Mouse (Mus musculus) neural tube, embryonic 13.5 days (tissue): Measurements from ENCODE around the gene Cdh23. TPM values are rescaled to one million over a fixed set of nuclear protein-coding genes. Genes with fewer than 3 reads are reported as not detected.
"Not testable (repeated sequence)": the region's sequence is repeated elsewhere in the genome, so short reads cannot be mapped to it uniquely, and the experiment has no call there.

ENCODE experiments used
- ATAC-seq: fragments of 200-750 bp; cut with Nextera tagmentation; 2 replicates; pipeline ENCODE4 v1.8.0; 2017; ENCODE audit warnings: low read depth, mild to moderate bottlenecking, moderate TSS enrichment, moderate library complexity
- H3K27ac ChIP-seq: fragments of 300-500 bp; sonication (generic); replicated peaks from 2 replicates; pipeline ENCODE4 v1.5.1; 2015; ENCODE audit warnings: moderate library complexity, mild to moderate bottlenecking, inconsistent platforms
- H3K27me3 ChIP-seq: fragments of 300-500 bp; sonication (generic); 2 replicates; pipeline ENCODE4 v1.6.1; 2015; ENCODE audit warnings: mild to moderate bottlenecking, inconsistent platforms
- H3K36me3 ChIP-seq: fragments of 300-500 bp; sonication (generic); 2 replicates; pipeline ENCODE4 v1.6.1; 2015; ENCODE audit warnings: mild to moderate bottlenecking, inconsistent platforms
- H3K4me1 ChIP-seq: fragments of 300-500 bp; sonication (generic); replicated peaks from 2 replicates; pipeline ENCODE4 v1.6.1; 2015; ENCODE audit warnings: inconsistent platforms
- H3K4me2 ChIP-seq: fragments of 300-500 bp; sonication (generic); 2 replicates; pipeline ENCODE4 v1.6.1; 2015; ENCODE audit warnings: inconsistent platforms, mild to moderate bottlenecking, moderate library complexity
- H3K4me3 ChIP-seq: fragments of 300-500 bp; sonication (generic); 2 replicates; pipeline ENCODE4 v1.5.1; 2015; ENCODE audit warnings: mild to moderate bottlenecking, inconsistent platforms
- H3K9ac ChIP-seq: fragments of 300-500 bp; sonication (generic); 2 replicates; pipeline ENCODE4 v1.6.1; 2015; ENCODE audit warnings: moderate library complexity, mild to moderate bottlenecking, inconsistent platforms
- H3K9me3 ChIP-seq: fragments of 300-500 bp; sonication (generic); 2 replicates; pipeline ENCODE4 v1.6.1; 2016; ENCODE audit warnings: inconsistent platforms
- WGBS: fragments of 180-500 bp; shearing (Covaris S2); methylation state at CpG from one replicate; pipeline ENCODE4 v1.1.7; 2015; 5-methylcytosine and 5-hydroxymethylcytosine counted together
- polyA plus RNA-seq: library from polyadenylated mRNA; unstranded; fragments of >200 nt; fragmentation: Nextera tagmentation; extraction: Ambion mirVana; gene quantifications from 2 replicates; pipeline ENCODE4 v1.2.1, GENCODE M21; 2015

The Cdh23 gene
- polyA plus RNA-seq, 1 experiment from 2014 or later = 1.4 TPM

GRCm38 (mm10) chr10:60732397-60732861, 36.1 kb upstream of the Cdh23 start:
- H3K27me3 ChIP-seq = no peaks in the 10 kb centered on the region
- no peaks in the 10 kb centered on the region for H3K9me3 ChIP-seq
- no peak overlapping the region for H3K4me2 ChIP-seq
- 42% methylated on average over 2 of the region's 2 CpGs for WGBS
- ATAC-seq = 0 out of 2 replicates have a peak, but pooled peaks have one; percentile 18
- peaks cover 29% of the 10 kb centered on the region for H3K4me1 ChIP-seq
- peak overlapping the region; percentile 34; the same call in 1 of the 2 replicates for H3K9ac ChIP-seq
- peak overlapping the region; percentile 61 for H3K27ac ChIP-seq
- H3K4me3 ChIP-seq = no peak overlapping the region
- peaks cover 12% of the 10 kb centered on the region; the same call in 1 of the 2 replicates for H3K36me3 ChIP-seq

GRCm38 (mm10) chr10:60731742-60732141, 35.5 kb upstream of the Cdh23 start:
- peak overlapping the region; percentile 34 for H3K9ac ChIP-seq
- peaks cover 10% of the 10 kb centered on the region; the same call in 1 of the 2 replicates for H3K36me3 ChIP-seq

GRCm38 (mm10) chr10:60727301-60727700, 31.0 kb upstream of the Cdh23 start:
- H3K36me3 ChIP-seq = peaks cover 12% of the 10 kb centered on the region
- H3K9ac ChIP-seq = no peak overlapping the region
- H3K9me3 ChIP-seq = no peaks in the 10 kb centered on the region
- no peak overlapping the region for H3K4me2 ChIP-seq
- H3K4me3 ChIP-seq = no peak overlapping the region
- no peaks in the 10 kb centered on the region for H3K27me3 ChIP-seq
- 46% methylated on average over 5 of the region's 5 CpGs for WGBS
- peaks cover 16% of the 10 kb centered on the region for H3K4me1 ChIP-seq
- ATAC-seq = no peak
- H3K27ac ChIP-seq = no peak overlapping the region

More at GRCm38 (mm10) chr10:60731742-60732141, 35.5 kb upstream of the Cdh23 start:
- WGBS = 48% methylated on average over 5 of the region's 5 CpGs
- H3K4me1 ChIP-seq = peaks cover 24% of the 10 kb centered on the region
- no peak for ATAC-seq
- no peaks in the 10 kb centered on the region for H3K9me3 ChIP-seq
- H3K27me3 ChIP-seq = no peaks in the 10 kb centered on the region
- H3K27ac ChIP-seq = peak overlapping the region; percentile 61
- no peak overlapping the region for H3K4me3 ChIP-seq
- no peak overlapping the region for H3K4me2 ChIP-seq

- H3K9ac ChIP-seq = no peak overlapping the region
- H3K27ac ChIP-seq = no peak overlapping the region
- no peaks in the 10 kb centered on the region for H3K9me3 ChIP-seq
- ATAC-seq = no peak
- no peaks in the 10 kb centered on the region for H3K27me3 ChIP-seq
- H3K4me3 ChIP-seq = no peak overlapping the region
- WGBS = 68% methylated on average over 3 of the region's 3 CpGs
- H3K36me3 ChIP-seq = peaks cover 12% of the 10 kb centered on the region
- H3K4me2 ChIP-seq = no peak overlapping the region
- peaks cover 15% of the 10 kb centered on the region for H3K4me1 ChIP-seq
Observed at GRCm38 (mm10) chr10:60726896-60727295, 30.6 kb upstream of the Cdh23 start.

- H3K4me3 ChIP-seq = no peak overlapping the region
- WGBS = 88% methylated on average over 6 of the region's 6 CpGs
- no peak overlapping the region for H3K27ac ChIP-seq
- H3K36me3 ChIP-seq = peaks cover 7% of the 10 kb centered on the region
- no peaks in the 10 kb centered on the region for H3K27me3 ChIP-seq
- H3K4me1 ChIP-seq = peaks cover 24% of the 10 kb centered on the region
- H3K4me2 ChIP-seq = no peak overlapping the region
- H3K9me3 ChIP-seq = no peaks in the 10 kb centered on the region
- no peak overlapping the region for H3K9ac ChIP-seq
- ATAC-seq = no peak
Observed at GRCm38 (mm10) chr10:60724496-60724895, 28.2 kb upstream of the Cdh23 start.

- WGBS = 33% methylated on average over 1 of the region's 1 CpGs
- no peaks in the 10 kb centered on the region for H3K27me3 ChIP-seq
- peaks cover 14% of the 10 kb centered on the region for H3K36me3 ChIP-seq
- H3K4me1 ChIP-seq = peaks cover 24% of the 10 kb centered on the region
- H3K4me2 ChIP-seq = no peak overlapping the region
- H3K27ac ChIP-seq = no peak overlapping the region
- ATAC-seq = no peak
- no peak overlapping the region for H3K9ac ChIP-seq
- no peaks in the 10 kb centered on the region for H3K9me3 ChIP-seq
- H3K4me3 ChIP-seq = no peak overlapping the region
Observed at GRCm38 (mm10) chr10:60723345-60723744, 27.1 kb upstream of the Cdh23 start.

GRCm38 (mm10) chr10:60721640-60722039, 25.4 kb upstream of the Cdh23 start:
- no peak overlapping the region for H3K4me3 ChIP-seq
- H3K27me3 ChIP-seq = no peaks in the 10 kb centered on the region
- H3K4me2 ChIP-seq = 0 out of 2 replicates have a peak overlapping the region, but pooled peaks have one; percentile 7
- peaks cover 18% of the 10 kb centered on the region for H3K36me3 ChIP-seq
- peak overlapping the region; percentile 46 for H3K27ac ChIP-seq
- no peaks in the 10 kb centered on the region for H3K9me3 ChIP-seq
- ATAC-seq = no peak
- H3K9ac ChIP-seq = no peak overlapping the region
- peaks cover 17% of the 10 kb centered on the region; the same call in 1 of the 2 replicates for H3K4me1 ChIP-seq
- WGBS = 40% methylated on average over 12 of the region's 12 CpGs

- 81% methylated on average over 5 of the region's 5 CpGs for WGBS
- H3K27me3 ChIP-seq = no peaks in the 10 kb centered on the region
- ATAC-seq = no peak
- peaks cover 17% of the 10 kb centered on the region; the same call in 1 of the 2 replicates for H3K4me1 ChIP-seq
- H3K4me2 ChIP-seq = no peak overlapping the region
- no peaks in the 10 kb centered on the region for H3K9me3 ChIP-seq
- no peak overlapping the region for H3K4me3 ChIP-seq
- no peak overlapping the region for H3K27ac ChIP-seq
- H3K36me3 ChIP-seq = peaks cover 30% of the 10 kb centered on the region
- H3K9ac ChIP-seq = no peak overlapping the region
Observed at GRCm38 (mm10) chr10:60720461-60720860, 24.2 kb upstream of the Cdh23 start.

- Histone ChIP-seq H3K9me3 (no peaks in the 10 kb centered on the region; the same call in none of the 2 replicates), H3K4me2 (no peak overlapping the region), H3K36me3 (peaks cover 44% of the 10 kb centered on the region), H3K27ac (no peak overlapping the region), H3K9ac (no peak overlapping the region), H3K4me1 (peaks cover 17% of the 10 kb centered on the region; the same call in 1 of the 2 replicates), H3K4me3 (no peak overlapping the region), H3K27me3 (no peaks in the 10 kb centered on the region)
- ATAC-seq = no peak
- 94% methylated on average over 2 of the region's 2 CpGs for WGBS
Observed at GRCm38 (mm10) chr10:60718491-60718890, 22.2 kb upstream of the Cdh23 start.

GRCm38 (mm10) chr10:60716449-60716848, 20.2 kb upstream of the Cdh23 start:
- 89% methylated on average over 3 of the region's 3 CpGs for WGBS

GRCm38 (mm10) chr10:60712299-60712698, 16.0 kb upstream of the Cdh23 start:
- not testable (repeated sequence) for H3K4me3 ChIP-seq, H3K4me2 ChIP-seq, H3K4me1 ChIP-seq, H3K9me3 ChIP-seq, H3K27ac ChIP-seq, H3K27me3 ChIP-seq, ATAC-seq, H3K9ac ChIP-seq
- H3K36me3 ChIP-seq = peaks cover 37% of the 10 kb centered on the region
- 54% methylated on average over 8 of the region's 8 CpGs for WGBS

More at GRCm38 (mm10) chr10:60716449-60716848, 20.2 kb upstream of the Cdh23 start:
- Histone ChIP-seq H3K27me3 (no peaks in the 10 kb centered on the region), H3K4me1 (peaks cover 8% of the 10 kb centered on the region; the same call in 1 of the 2 replicates), H3K36me3 (peaks cover 47% of the 10 kb centered on the region), H3K27ac (no peak overlapping the region), H3K9me3 (peaks cover 3% of the 10 kb centered on the region), H3K9ac (no peak overlapping the region), H3K4me2 (no peak overlapping the region), H3K4me3 (no peak overlapping the region)
- ATAC-seq = no peak

- 83% methylated on average over 5 of the region's 5 CpGs for WGBS
- no peaks in the 10 kb centered on the region for H3K4me1 ChIP-seq
- H3K27ac ChIP-seq = no peak overlapping the region
Observed at GRCm38 (mm10) chr10:60708837-60709236, 12.5 kb upstream of the Cdh23 start.

GRCm38 (mm10) chr10:60706268-60706667, 10.0 kb upstream of the Cdh23 start:
- Histone ChIP-seq H3K4me1 (no peaks in the 10 kb centered on the region), H3K9ac (no peak overlapping the region), H3K4me3 (no peak overlapping the region), H3K36me3 (no peaks in the 10 kb centered on the region), H3K9me3 (no peaks in the 10 kb centered on the region), H3K27me3 (no peaks in the 10 kb centered on the region), H3K4me2 (no peak overlapping the region), H3K27ac (no peak overlapping the region)
- ATAC-seq = no peak
- WGBS = 88% methylated on average over 4 of the region's 4 CpGs

More at GRCm38 (mm10) chr10:60708837-60709236, 12.5 kb upstream of the Cdh23 start:
- Histone ChIP-seq H3K4me3 (no peak overlapping the region), H3K9ac (no peak overlapping the region), H3K27me3 (no peaks in the 10 kb centered on the region), H3K9me3 (peaks cover 3% of the 10 kb centered on the region; the same call in 1 of the 2 replicates), H3K4me2 (no peak overlapping the region), H3K36me3 (peaks cover 9% of the 10 kb centered on the region)
- no peak for ATAC-seq
